Mouse (Mus musculus) gastrocnemius, postnatal 25 days (tissue): Measurements from ENCODE around the gene Hmx1. TPM values are rescaled to one million over a fixed set of nuclear protein-coding genes. Genes with fewer than 3 reads are reported as not detected.

Experiments used
- DNase-seq: peaks from one replicate; pipeline ENCODE4 v3.0.0; 2022
- long read RNA-seq, 2 experiments: library from polyadenylated mRNA; stranded (forward); transcript quantifications; one replicate each; pipeline ENCODE4 v2.0.0; 2021
- total RNA-seq, 2 experiments: library from RNA; stranded (reverse); gene quantifications; 1 replicate in 1 of 2; 2 replicates in 1 of 2; pipeline ENCODE4 v1.2.3; 2021

Hmx1 gene
- not detected for total RNA-seq
- long read RNA-seq, experiment 1 = 0 reads
- long read RNA-seq, experiment 2 = 0 reads

DNA sequence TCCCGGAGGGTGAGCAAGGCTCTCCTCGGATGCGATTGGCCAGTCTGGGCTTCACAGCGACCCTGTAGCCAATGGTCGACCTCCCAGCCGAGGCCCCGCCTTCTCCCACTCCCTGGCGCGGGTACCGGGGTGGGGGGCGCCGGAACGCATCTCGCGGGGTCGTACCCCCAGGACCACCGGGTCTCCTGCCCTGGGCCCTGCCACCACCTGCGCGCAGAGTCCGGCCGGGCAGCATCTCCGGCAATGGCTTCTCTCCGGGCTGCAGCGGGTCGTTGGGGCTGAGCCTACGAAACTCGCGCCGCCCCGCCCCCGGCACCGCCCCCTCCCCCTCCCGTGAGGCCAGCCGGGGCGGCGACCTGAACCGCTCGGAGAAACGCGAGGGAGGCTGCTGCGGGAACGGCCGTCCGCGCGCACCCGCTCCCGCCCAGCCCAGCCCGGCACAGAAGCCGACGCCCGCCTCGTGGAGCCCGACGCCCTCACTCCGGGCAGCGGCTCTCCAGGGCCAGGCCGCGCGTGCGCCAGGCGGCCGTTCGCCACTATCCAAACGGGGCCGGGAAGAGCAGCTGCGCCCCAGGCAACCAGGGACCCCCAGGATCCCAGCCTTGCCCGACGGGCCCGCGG, at the start of gene Hmx1:
Gene Hmx1 (plus strand): TSS at position 618 of the 621 bp plus-strand sequence.
- no peak for DNase-seq

DNA sequence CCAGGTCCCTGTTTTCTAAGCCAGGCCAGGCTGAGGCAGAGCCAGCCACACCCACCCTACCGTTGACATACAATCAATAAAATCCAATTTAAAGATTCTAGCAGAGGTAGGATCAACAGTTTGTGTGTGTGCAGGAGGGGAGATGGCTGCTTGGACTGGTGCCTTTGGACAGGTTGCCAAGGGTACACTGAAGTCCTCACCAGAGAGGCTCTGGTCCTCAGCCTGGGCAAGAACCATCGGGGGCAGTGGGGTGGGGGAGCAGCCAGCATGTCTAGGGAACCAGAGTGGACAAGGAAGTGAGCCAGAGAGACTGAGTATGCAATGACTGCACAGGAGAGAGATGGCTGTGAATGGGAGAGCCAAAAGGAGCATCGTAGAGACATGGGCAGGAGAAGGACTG, 43.8 kb upstream of the Hmx1 start:
- DNase-seq = no peak

DNA sequence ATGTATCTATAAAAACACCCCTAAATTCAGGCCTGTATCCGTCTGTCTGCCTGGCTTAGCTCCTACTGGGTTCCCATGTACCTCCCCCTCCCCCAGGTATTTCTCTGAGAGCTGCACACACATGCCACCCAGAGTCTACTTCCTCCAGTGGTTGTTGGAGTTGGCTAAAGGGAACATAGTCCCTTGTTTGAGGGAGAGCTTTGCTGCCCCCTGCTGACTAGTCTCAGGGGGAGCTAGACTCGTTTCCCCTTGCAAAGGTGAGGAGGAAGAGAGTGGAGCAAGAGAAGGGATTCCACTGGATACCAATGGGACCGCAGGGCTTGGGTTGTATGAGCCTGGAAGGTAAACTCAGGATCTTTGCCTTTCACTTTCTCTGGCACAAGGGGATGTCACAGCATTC, 40.1 kb upstream of the Hmx1 start:
- DNase-seq = no peak

DNA sequence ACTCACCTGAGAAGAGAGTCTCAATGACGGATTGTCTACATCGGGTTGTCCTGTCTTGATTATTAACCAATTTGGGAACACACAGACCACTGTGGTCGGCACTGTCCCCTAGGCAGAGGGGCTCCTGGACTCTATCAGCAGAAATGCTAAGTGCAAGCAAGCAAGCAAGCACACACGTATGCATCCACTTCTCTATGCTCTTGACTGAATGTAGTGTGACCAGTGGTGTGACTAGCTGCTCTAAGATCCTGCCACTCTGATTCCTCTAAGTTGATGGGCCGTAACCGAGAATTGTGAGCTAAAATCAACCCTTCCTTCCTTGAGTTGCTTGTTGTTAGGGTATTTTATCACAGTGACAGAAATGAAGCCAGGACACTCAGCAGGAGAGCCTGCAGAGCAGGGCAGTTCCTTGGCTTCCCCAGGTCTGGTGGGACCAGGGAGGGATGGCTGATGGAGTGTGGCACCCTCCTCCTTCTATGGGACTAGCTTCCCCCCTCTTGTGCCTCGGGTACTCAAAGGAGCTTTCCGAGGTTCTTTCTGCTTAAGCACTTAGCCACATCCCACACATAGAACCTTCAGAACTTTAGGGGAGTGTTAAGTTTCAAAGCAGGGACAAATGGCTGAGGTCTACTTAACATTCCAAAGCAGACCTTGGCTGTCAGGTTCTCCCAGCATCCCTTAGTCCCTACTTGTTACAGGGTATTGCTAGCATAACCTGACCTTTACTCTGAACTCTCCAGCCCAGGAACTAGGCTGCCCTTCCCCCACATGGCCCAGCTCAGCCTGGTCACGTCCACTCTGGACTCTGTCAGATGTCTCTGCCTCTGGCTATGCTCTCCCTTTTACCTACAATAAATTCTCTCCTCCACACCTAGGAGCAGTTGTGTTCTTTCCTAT, 31.1 kb upstream of the Hmx1 start:
- no peak for DNase-seq

DNA sequence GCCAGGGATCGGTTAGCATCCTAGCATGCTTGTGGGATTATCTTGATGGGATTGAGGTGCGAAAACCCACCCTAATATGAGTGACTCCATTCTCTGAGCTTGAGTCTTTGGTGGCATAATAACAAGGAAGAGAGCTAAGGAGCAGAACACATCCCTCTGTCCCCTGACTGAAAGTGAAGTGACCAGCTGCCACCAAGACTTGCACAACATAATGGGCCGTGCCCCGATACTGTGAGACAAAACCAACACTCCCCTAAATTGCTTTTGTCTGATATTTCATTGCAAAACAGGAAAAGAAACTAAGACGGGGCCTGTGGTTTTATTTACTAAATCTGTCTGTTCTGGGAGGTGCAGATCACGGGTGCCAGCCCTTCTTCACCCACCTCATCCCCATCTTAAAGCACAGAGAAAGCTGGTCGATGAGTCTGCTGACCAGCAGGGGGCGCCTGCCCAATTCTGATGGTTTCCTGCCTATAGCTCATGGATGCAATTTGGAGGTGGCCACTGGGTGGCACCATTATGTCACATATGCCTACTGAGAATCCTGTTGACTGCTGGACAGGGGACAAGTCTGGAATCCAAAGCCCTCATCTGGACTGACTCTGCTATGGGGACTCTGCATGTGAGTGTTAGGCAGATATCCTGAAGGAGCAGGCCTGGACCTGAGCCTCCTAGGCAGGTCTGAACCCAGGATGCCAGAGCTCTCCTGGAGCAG, 27.2 kb upstream of the Hmx1 start:
- peak; percentile 70 for DNase-seq

DNA sequence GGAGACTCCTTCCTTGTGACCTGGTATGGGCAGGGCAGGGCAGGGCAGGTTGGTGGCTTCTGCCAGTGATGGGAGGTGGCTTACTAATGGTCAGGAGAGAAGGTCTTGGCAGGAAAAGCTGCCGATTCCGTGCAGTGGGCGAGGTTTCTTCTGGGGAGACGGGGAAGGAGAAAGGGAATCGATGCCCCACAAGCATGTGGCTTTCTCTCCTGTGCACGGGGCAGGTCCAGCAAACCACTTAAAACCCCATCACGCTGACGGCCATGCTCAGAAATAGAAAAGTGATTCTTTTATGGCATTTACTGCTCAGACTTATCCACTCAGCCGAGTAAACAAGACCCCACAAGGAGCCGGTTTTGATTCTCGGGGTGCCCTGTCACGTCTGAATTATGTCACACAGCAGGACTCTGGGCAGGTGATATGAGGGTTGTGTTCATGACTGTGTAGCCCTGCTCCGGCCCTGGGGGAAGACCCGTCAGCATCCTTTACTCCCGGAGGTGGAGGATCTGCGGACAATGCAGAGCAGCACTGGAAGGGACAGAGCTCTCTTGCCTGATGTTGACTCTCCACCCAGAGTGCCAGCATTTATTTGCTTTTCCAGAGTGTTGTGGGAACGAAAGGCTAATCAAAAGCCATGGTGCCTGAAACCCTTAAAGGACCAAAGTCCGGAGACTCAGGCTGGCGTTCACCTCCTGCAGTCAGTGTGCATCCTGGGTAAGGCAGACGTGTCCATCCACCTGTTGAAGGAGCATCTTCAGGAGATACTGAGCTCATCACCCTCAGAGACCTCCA, 22.5 kb upstream of the Hmx1 start:
- DNase-seq = no peak

DNA sequence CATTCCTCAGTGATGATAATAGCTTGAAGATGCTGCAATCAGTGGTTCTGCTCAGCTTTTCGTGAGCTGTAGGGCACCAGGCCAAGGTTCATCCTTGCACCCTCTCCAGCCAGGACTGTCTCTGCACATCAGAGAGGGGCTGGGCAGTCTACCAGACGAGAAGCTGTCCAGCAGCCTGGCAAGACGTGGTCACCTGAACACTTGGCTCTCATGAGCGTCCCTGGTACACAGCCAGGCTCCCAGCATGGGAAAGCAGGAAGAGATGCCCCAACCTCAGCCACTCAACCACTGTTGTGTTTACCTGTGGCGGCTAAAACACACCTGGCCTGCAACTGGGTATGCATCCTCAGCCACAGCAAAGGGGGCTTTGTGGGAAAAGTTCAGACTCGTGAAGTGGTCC, 20.0 kb upstream of the Hmx1 start:
- no peak for DNase-seq

DNA sequence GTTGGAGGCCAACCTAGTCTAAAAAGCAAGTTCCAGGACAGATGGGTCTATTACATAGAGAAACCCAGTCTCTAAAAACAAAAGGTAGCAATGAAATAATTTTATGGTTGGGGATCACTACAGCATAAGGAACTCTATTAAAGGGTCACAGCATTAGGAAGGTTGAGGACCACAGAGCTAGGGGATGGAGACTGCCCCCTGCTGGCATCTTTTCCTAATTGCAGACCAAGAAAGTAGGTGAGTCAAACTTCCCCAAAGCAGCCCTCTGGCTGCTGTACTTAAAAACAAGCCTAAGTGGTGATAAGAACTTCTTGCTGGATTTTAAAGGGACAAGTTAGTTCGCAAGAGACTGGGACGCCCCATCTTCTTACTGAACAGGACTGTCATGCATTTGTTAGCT, 9.8 kb upstream of the Hmx1 start:
- no peak for DNase-seq

DNA sequence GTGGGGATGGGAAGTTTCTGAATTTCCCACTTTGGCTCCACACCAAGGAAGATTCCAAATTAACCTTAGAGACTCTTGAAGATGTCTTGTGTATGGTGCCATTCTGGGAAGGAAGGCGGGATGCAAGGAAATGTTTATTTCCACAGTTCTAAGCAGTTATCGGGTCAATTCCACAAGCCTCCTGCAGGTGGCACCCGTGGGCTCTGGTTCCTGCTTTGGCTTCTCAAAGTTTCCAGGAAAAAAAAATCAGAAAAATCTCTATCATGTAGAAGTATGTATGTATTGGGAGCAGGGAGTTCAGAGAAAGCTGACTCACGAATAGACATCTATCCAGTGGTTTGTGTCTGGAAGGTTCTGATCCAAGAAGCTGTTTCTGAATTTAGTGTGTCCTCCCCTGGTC, 9.1 kb upstream of the Hmx1 start:
- no peak for DNase-seq

DNA sequence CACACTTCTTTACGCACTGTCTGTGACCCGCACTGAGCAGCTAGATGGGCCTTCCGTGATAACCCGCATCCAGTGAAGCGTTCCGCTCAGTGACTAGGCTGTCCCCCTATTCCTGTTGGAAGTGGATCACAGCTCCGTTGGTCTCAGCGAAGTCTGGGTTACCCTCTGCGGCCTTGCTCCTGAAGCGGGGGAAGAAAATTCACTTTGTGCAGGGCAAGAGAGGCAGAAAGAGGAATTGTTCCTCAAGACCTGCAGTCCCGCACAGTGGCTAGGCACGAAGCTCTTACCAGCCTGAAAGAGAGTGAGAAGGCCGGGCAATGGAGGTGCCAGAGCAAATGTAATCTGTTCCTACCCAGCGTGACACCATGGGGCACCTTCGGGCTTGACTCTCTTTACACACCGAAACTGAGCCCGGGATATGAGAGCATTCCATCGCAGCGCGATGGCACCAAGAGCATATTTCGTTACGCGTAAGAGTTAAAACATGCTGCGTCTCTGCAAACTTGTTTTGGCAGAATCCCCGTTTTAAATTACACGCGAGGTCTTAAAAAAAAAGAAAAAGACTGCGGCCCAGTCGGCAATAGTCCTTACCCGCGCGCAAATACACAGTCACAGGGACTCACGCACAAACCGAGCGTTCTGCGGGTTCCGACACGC, 946 bp upstream of the Hmx1 start:
- DNase-seq = no peak

DNA sequence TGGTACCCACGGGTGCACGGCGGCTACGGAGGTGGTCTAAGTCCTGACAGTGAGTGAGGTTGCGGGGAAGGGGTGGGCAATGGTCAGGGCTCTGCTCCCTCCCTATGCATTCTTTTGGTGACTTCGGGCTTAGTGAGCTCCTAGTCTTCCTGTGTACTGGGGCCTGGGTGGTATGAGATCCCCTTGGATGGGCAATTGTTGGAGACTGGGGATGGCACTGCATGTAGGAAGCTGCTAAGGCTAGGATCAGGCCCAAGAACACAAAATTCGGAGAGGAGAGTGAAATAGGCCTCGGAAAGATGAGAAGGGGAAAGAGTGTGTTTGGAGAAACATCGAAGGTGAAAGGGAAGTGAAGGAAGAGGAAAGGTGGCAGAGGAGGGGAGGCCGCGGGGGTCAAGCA, 533 bp downstream of the Hmx1 start:
- DNase-seq = no peak

DNA sequence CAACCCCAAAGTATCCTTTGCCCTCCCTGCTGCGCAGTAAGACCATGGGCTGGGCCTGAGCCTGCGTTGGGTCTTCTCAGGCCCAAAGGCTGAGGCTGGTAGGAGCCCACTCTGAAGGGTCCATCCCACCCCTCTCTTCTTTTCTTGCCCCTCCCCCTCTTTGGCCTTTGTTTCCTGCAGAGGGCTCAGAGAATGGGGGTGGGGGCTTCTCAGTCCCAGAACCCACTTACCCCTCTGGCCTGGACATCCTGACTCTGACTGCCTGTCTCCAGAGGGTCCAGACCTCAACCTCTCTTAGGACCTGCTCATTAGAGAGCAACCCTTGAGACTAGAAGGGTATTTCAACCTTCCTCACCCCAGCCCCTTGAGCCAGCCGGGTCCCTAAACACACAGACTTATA, 1.0 kb downstream of the Hmx1 start:
- no peak for DNase-seq

DNA sequence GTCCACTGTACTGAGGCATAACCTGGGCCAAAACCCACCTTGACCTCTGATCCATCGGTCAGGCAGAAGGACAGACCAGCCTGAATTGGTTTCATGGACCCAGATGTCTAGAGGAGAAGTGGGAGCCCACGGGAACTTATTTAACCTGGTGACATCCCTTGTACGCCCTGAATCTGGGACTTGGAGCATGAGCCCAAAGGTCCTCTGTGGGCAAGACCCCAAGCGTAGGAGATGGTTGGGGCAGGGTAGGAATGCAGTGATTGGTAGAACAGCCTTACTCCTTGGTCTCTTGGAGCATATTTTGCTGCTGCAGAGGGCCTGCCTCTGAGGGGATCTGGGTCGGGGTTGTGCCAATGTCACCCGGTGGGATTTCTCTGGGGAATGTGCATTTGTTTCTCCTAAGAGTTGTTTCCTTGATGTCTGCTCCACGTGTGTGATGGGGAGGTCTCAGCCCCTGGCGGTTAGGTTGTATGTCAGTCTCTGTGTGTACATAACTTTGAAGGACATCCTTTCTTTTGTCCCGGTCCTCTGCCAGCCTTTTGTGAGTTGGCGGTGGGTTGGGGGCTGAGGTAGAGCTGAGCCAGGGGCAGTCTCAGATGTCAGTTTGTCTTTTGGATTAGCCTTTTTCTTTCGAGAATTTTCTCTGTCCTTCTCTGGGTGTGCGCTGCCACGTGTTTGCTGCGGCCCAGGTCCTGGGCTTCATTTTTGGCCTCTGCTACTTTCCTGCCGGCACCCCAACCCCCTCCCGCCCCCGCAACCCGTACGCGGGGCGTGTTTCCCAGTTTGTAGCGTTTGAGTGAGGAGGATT, 2.1 kb downstream of the Hmx1 start:
- DNase-seq = no peak

DNA sequence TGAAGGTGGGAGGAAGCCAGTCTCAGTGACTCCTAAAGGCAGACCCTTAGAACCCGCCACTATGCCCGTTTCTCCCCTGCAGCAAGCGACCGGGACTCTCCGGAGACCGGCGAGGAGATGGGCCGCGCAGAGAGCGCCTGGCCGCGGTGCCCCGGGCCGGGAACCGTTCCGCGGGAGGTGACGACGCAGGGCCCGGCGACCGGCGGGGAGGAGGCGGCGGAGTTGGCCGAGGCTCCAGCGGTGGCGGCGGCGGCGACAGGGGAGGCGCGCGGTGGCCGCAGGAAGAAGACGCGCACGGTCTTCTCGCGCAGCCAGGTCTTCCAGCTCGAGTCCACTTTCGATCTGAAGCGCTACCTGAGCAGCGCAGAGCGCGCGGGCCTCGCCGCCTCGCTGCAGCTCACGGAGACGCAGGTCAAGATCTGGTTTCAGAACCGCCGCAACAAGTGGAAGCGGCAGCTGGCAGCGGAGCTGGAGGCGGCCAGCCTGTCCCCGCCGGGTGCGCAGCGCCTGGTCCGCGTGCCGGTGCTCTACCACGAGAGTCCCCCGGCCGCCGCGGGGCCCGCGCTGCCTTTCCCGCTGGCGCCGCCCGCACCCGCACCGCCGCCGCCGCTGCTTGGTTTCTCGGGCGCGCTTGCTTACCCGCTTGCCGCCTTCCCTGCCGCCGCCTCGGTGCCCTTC, 2.9 kb downstream of the Hmx1 start:
- DNase-seq = no peak

DNA sequence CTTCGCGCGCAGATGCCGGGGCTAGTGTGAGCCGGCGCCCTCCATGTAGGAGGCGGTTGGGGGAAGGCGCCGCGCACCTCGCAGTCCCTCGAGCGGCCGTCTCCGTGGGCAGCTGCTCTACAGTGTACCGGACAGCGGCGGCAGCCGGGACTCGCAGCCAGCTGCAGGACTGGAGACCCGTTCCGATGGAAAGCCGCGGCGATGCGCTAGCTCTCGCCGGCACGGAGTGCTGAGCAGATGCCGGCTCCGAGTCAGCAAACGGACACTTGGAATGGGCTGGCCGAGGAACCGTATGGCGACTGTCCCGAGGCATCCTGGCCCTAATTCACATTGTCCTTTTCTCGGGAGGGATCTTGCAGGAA, 3.4 kb downstream of the Hmx1 start:
- no peak for DNase-seq

DNA sequence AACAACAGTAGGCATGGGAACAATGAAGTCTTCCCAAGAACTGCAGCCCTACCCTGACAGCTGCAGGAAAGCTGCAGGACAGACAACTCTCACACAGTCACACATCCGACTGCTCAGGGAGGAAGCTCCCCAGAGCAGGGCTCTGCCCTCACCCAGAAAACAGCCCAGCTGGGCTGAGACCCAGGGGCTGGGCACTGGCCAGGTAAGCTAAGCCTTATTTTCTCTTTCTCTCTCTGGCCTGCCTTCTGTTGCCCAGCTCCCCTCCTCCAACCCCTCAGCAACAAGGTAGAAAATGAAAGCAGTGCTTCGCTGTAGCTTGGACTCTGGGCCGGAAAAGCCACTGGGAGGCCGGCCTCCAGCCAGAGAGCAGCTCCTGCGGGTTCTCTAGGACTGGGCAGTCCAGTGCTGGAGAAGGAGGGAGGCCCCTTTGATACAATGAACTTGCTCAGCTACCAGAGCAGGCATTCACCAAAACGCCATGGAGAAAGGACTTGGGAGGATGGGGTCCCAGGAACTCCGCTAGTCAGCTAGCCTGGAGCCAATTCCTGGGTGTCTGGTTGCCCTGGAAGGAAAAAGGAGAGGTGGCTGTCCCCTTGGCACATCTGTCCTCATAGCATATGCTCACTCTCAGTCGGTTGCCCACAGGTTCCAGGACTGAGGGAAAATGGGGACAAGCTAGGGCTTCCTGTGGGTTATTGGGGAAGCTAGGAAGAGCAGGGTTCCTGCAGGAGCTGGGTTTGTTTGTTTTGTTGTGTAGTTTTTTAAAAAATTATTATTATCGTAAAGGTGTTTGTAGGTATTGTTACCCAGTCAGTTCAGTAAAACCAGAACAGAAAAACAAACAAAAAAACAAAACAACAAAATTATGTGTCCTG, 6.9 kb downstream of the Hmx1 start:
- no peak for DNase-seq

DNA sequence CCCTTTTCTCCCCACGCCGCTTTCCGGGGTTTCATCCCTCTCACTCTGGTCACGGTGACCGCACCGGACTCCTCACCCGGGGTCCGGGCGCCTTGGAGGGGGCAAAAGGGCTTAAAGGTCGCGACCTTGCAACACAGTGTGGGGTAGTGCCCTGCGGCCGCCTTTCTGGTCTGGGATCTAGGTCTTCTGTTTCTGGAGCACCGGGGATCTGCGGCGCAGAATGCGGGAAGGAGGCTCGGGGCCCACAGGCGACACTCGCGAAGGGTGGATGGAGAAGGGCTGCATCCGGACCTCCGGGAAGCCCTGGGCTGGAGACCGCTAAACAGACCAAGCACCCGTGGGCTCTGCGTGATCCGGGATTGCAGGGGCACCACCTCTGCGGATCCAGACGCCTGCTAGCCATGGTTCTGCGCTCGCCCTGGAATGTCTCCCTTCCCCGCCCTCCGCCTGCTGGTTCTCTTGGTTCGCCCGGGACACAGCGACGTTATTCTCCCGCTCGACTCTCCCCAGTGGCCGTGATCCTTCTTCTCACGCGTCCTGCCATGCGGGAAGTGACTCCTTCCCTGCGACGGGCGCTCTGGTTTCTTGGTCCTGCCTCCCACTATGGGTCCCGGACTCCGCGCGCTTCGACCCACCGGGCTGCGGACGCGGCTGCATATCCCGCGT, 8.2 kb downstream of the Hmx1 start:
- DNase-seq = no peak

DNA sequence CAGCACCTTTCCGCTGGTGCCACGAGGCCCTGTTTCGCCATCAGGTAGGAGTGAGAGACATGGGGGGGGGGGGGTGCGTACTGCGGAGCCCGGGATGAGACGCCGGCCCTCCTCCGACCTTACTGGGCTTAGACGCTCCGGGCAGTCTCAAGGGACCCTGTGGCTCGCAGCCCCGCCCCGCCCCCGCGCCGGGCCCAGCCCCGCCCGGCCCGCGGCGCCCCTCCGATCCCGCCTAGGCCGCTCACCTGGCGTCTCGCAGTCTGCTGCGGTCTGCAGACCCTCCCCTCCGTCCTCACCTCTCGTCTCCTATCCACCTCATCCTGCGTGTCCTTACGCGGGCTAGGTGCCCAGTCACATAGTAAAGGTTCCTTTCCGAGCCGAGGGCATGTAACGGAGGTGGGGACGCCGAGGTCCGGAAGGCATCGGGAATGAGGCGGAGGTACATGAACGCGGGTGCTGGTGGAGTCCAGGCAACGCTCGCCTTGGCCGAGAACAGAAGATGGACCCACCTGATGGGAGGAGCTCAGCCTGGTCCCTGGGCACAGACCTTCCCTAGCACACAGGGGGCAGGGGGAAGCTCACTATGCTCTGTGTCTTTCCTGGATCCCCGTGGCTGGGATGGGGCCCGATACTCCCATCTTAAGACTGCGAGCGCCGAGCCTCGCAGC, 8.9 kb downstream of the Hmx1 start:
- no peak for DNase-seq
